Mouse (Mus musculus): ENCODE measurements around the gene Guca2b. TPM values are rescaled to one million over a fixed set of nuclear protein-coding genes. Genes with fewer than 3 reads are reported as not detected.

Gene Guca2b
- polyA plus RNA-seq, 1 experiment, result not detected

DNA sequence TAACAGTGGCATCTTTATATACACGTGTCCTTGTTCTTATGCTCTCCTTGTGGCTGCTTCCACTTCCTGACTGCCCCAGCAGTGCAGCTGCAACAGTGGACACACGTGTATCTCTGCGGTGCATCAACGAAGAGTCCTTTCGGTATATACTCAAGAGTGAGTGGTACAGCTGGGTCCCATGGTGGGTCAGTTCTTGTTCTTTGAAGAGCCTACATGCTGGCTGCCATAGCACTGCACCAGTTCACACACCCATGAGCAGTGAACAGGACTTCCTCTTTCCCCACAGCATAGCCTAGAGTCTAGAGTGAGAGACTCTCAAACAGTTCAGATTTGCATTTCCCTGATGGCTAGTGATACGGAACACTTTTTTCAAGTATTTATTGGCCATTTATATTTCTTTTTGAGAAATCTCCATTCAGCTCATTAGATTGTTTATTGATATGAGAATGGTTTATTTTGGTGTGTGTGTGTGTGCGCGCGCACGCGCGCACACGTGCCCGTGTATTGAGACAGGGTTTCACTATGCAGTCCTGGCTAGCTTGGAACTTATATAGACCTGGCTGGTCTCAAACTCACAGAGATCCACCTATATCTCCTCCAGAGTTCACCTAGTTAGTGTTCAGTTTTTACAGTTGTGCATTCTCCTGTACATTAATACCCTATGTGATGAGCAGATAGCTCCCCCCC, 4.8 kb upstream of the Guca2b start:
- no peaks in the 10 kb centered on the region for H3K9me3 ChIP-seq (ENCODE audit: control insufficient read depth, low read length)
- no peaks in the 10 kb centered on the region for H3K27me3 ChIP-seq (ENCODE audit: control insufficient read depth)
- TF ChIP-seq GATA1 (IDR thresholded peaks at IDR 0.05; ENCODE audit: low read length) (no peak), TAL1 (IDR thresholded peaks at IDR 0.05; ENCODE audit: low read length) (no peak)
- H3K4me3 ChIP-seq (replicated peaks), result no peak overlapping the region
- no peaks in the 10 kb centered on the region for H3K4me1 ChIP-seq (ENCODE audit: control insufficient read depth)
- H3K36me3 ChIP-seq (ENCODE audit: control insufficient read depth), result no peaks in the 10 kb centered on the region

DNA sequence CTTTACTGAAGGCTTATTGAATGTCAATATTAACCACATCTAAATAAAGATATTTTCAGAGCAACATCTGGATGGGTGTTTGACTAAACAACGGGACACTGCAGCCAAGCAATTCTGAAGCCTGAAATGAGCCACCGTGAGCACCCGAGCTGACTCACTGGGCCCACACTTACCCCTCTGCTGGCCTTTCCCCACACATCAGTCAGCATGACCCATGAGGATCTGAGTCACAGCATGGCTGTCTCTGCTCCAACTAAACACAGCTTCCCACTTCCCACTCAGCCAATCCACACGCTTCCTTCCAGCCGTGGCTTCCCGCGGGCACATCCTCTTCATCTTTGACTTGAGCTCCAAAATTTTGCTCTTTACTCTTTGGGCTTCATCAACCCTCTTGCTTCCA, 4.2 kb upstream of the Guca2b start:
- H3K9me3 ChIP-seq (ENCODE audit: control insufficient read depth, low read length), result no peaks in the 10 kb centered on the region
- no peak for TF ChIP-seq TAL1 (IDR thresholded peaks at IDR 0.05; ENCODE audit: low read length)
- no peak for TF ChIP-seq GATA1 (IDR thresholded peaks at IDR 0.05; ENCODE audit: low read length)
- no peaks in the 10 kb centered on the region for H3K36me3 ChIP-seq (ENCODE audit: control insufficient read depth)
- no peaks in the 10 kb centered on the region for H3K27me3 ChIP-seq (ENCODE audit: control insufficient read depth)
- no peak overlapping the region for H3K4me3 ChIP-seq (replicated peaks)
- no peaks in the 10 kb centered on the region for H3K4me1 ChIP-seq (ENCODE audit: control insufficient read depth)

DNA sequence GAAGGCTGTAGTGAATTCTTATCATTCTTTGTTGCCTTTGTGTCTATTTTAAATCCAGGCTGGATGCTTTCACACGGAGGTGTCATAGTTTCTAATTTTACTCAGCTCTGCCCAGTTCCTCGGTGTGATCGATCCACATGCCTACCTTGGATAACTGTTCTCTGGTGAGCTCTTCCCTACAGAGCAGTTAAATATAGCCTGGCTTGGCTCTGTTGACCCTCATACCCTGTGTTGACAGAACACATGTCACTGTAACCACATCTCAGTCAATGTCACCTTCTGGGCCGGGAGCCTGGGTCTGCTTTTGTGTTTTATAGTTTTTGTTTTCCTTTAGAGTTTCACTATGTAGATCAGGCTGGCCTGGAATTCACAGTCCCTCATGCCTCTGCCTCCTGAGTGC, 3.4 kb upstream of the Guca2b start:
- H3K27me3 ChIP-seq (ENCODE audit: control insufficient read depth), result no peaks in the 10 kb centered on the region
- no peak overlapping the region for H3K4me3 ChIP-seq (replicated peaks)
- TF ChIP-seq GATA1 (IDR thresholded peaks at IDR 0.05; ENCODE audit: low read length) (no peak), TAL1 (IDR thresholded peaks at IDR 0.05; ENCODE audit: low read length) (no peak)
- no peaks in the 10 kb centered on the region for H3K9me3 ChIP-seq (ENCODE audit: control insufficient read depth, low read length)
- no peaks in the 10 kb centered on the region for H3K36me3 ChIP-seq (ENCODE audit: control insufficient read depth)
- H3K4me1 ChIP-seq (ENCODE audit: control insufficient read depth), result no peaks in the 10 kb centered on the region

DNA sequence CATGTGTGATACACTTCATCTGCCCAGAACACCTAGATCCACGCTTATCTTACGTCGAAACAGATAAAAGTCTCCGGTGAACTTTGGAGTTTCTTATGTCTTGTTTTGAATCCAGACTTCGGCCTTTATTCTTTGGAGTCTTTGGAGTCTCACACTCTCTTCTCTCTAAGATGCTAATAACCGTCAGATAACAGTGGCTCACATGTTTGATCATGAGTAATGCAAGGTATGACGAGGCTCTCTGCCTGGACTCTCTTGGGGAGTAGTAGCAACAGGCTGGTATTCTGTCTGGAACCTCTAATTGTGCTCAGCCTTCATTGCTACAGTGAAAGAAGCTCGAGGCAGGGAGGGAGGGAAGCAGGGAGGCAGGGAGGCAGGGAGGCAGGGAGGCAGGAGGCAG, 1.3 kb upstream of the Guca2b start:
- Histone ChIP-seq H3K36me3 (ENCODE audit: control insufficient read depth) (no peaks in the 10 kb centered on the region), H3K4me1 (ENCODE audit: control insufficient read depth) (no peaks in the 10 kb centered on the region), H3K4me3 (replicated peaks) (no peak overlapping the region), H3K27me3 (ENCODE audit: control insufficient read depth) (no peaks in the 10 kb centered on the region), H3K9me3 (ENCODE audit: control insufficient read depth, low read length) (no peaks in the 10 kb centered on the region)
- no peak for TF ChIP-seq TAL1 (IDR thresholded peaks at IDR 0.05; ENCODE audit: low read length)
- no peak for TF ChIP-seq GATA1 (IDR thresholded peaks at IDR 0.05; ENCODE audit: low read length)

DNA sequence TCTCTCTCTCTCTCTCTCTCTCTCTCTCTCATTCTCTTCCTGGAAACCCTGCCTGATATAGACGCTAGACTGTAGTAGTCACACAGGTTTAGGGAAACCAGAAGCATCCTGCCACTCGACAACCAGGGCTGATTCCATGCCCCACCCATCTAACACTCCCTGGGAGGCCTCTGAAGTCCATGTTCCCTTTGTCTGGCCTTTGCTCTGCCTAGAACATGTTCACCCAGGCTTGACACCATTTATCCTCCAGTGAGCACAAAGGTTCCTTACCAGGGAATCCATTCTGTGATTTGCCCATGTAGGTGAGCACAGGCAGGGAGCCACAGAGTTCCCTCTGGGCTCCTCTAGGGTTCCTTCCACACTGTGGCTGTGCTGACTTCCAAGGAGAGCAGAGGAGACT, 508 bp downstream of the Guca2b start:
- Histone ChIP-seq H3K27me3 (ENCODE audit: control insufficient read depth) (no peaks in the 10 kb centered on the region), H3K9me3 (ENCODE audit: control insufficient read depth, low read length) (peaks cover 3% of the 10 kb centered on the region; the same call in 1 of the 2 replicates), H3K4me1 (ENCODE audit: control insufficient read depth) (no peaks in the 10 kb centered on the region), H3K4me3 (replicated peaks) (no peak overlapping the region), H3K36me3 (ENCODE audit: control insufficient read depth) (no peaks in the 10 kb centered on the region)
- TF ChIP-seq TAL1 (IDR thresholded peaks at IDR 0.05; ENCODE audit: low read length) (no peak), GATA1 (IDR thresholded peaks at IDR 0.05; ENCODE audit: low read length) (no peak)

DNA sequence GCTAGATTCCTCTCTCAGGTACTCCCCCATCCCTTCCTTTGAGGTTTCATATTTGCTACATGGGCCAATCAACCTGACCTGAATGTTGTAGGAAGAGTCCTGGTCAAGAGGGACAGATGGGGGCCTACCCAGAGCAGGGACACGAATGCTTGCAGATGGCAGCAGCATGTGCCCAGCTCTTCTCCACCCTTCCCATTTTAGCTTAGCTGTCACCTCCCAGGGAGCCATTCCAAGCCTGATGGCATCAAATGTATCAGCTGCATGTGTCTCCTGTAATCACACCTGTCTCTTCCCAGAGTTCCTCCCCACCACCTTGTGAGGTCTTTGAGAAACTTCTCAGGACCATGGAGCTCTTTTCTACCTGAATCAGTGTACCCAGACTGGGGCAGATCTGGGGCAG, 1.7 kb downstream of the Guca2b start:
- Histone ChIP-seq H3K27me3 (ENCODE audit: control insufficient read depth) (no peaks in the 10 kb centered on the region), H3K4me1 (ENCODE audit: control insufficient read depth) (no peaks in the 10 kb centered on the region), H3K36me3 (ENCODE audit: control insufficient read depth) (no peaks in the 10 kb centered on the region), H3K4me3 (replicated peaks) (no peak overlapping the region), H3K9me3 (ENCODE audit: control insufficient read depth, low read length) (peaks cover 8% of the 10 kb centered on the region)
- TF ChIP-seq TAL1 (IDR thresholded peaks at IDR 0.05; ENCODE audit: low read length) (no peak), GATA1 (IDR thresholded peaks at IDR 0.05; ENCODE audit: low read length) (no peak)

DNA sequence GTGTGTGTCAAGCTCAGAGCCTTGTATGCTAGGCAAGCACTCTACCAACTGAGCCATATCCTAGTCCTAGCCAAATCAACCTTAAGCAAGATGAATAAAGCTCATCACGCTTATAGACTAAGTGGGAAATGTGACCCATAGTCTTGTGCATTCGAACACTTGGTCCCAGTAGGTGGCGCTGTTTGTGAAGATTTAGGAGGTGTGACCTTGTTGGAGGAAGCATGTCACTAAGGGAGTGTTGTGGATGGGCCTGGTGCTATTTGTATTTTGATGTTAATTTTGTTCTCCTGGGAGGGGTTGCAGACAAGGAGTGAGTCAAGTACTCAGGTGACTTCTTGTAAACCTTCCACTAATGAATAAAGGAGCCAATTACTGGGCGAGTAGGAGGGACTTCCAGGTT, 16.1 kb downstream of the Guca2b start:
- H3K9me3 ChIP-seq (ENCODE audit: control insufficient read depth, low read length), result peaks cover 8% of the 10 kb centered on the region
- no peaks in the 10 kb centered on the region for H3K27me3 ChIP-seq (ENCODE audit: control insufficient read depth)
- H3K4me1 ChIP-seq (ENCODE audit: control insufficient read depth), result no peaks in the 10 kb centered on the region
- no peak overlapping the region for H3K4me3 ChIP-seq (replicated peaks)
- no peak for TF ChIP-seq TAL1 (IDR thresholded peaks at IDR 0.05; ENCODE audit: low read length)
- TF ChIP-seq GATA1 (IDR thresholded peaks at IDR 0.05; ENCODE audit: low read length), result no peak
- no peaks in the 10 kb centered on the region for H3K36me3 ChIP-seq (ENCODE audit: control insufficient read depth)

DNA sequence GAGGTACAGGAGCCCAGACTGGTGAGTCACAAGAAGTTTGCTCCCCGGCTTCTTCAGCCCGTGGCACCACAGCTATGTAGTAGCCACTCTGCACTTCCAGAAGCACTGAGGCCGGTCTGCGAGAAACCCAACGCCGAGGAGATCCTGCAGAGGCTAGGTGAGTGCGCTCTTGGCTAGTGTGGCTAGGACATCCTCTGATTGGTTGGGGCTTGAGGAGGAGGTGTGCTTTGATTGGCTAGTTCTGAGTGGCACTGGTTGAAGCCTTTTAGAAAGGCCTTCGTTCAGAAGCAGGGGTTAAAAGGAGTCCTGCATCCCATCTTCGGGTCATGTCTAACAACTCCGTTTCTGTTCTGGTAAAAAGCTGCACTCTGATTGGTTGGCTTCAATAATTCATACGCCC, 20.1 kb downstream of the Guca2b start:
- no peak overlapping the region for H3K4me3 ChIP-seq (replicated peaks)
- no peaks in the 10 kb centered on the region for H3K36me3 ChIP-seq (ENCODE audit: control insufficient read depth)
- H3K4me1 ChIP-seq (ENCODE audit: control insufficient read depth), result no peaks in the 10 kb centered on the region; the same call in 1 of the 2 replicates
- H3K9me3 ChIP-seq (ENCODE audit: control insufficient read depth, low read length), result peaks cover 8% of the 10 kb centered on the region
- TF ChIP-seq TAL1 (IDR thresholded peaks at IDR 0.05; ENCODE audit: low read length) (no peak), GATA1 (IDR thresholded peaks at IDR 0.05; ENCODE audit: low read length) (no peak)
- H3K27me3 ChIP-seq (ENCODE audit: control insufficient read depth), result no peaks in the 10 kb centered on the region

DNA sequence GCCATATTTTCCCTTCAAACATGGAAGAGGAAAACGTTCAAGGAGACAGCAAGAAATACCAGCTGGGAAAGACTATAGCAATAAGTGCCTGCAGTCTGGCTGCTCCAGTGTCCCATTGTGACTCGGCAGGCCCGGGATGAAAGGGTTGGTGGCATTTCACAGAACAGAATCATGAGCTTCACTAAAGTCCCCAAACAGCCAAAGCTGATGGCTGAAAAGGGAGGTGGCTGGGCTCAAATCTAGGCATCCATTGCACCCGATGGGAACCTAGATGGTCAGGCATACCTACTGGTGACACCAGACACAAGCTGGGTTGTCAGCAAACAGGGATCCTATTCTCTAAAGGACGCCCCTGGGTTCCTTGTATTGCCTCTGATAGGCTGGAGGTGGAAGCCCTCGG, 20.8 kb downstream of the Guca2b start:
- TF ChIP-seq GATA1 (IDR thresholded peaks at IDR 0.05; ENCODE audit: low read length), result no peak
- no peak for TF ChIP-seq TAL1 (IDR thresholded peaks at IDR 0.05; ENCODE audit: low read length)
- Histone ChIP-seq H3K9me3 (ENCODE audit: control insufficient read depth, low read length) (peaks cover 5% of the 10 kb centered on the region), H3K27me3 (ENCODE audit: control insufficient read depth) (no peaks in the 10 kb centered on the region), H3K4me3 (replicated peaks) (no peak overlapping the region), H3K36me3 (ENCODE audit: control insufficient read depth) (peaks cover 4% of the 10 kb centered on the region; the same call in 1 of the 2 replicates), H3K4me1 (ENCODE audit: control insufficient read depth) (no peaks in the 10 kb centered on the region; the same call in 1 of the 2 replicates)

All from erythroblast, embryonic 14.5 days (primary cell).